Mouse (Mus musculus): Measurements from ENCODE around the gene Otos.

GRCm38 (mm10) chr1:92641514-92642272 lies 6.9 kb downstream of the Otos start, which contains the start of gene Cops9:
- TF ChIP-seq CTCF (IDR thresholded peaks at IDR 0.05) (no peak), EP300 (IDR thresholded peaks at IDR 0.05) (no peak)
